Mouse (Mus musculus) small intestine, adult 2 months (tissue): ENCODE measurements around the gene Ccl6.

ENCODE experiments used
- CTCF ChIP-seq: fragments of 200-500 bp; IDR thresholded peaks from 2 replicates; pipeline ENCODE4 v1.5.1; 2012; ENCODE audit warnings: low read depth, mild to moderate bottlenecking, control low read depth, inconsistent platforms, low read length, moderate library complexity, mixed read lengths; ENCODE audit not compliant: insufficient replicate concordance, insufficient read length; ENCODE audit errors: extremely low read depth
- POLR2A ChIP-seq: fragments of 200-500 bp; IDR thresholded peaks from 2 replicates; pipeline ENCODE4 v1.6.1; 2012; ENCODE audit warnings: low read depth, mild to moderate bottlenecking, control low read depth, inconsistent platforms, low read length, moderate library complexity

- TF ChIP-seq CTCF (no peak), POLR2A (no peak)
Observed at GRCm38 (mm10) chr11:83566617-83567016, 26.3 kb downstream of the Ccl6 start.
